Mouse (Mus musculus): ENCODE data around the gene Ano6. TPM values are rescaled to one million over a fixed set of nuclear protein-coding genes. Genes with fewer than 3 reads are reported as not detected.

Ano6 gene
- polyA plus RNA-seq, 1 experiment, result 5.8 TPM

DNA sequence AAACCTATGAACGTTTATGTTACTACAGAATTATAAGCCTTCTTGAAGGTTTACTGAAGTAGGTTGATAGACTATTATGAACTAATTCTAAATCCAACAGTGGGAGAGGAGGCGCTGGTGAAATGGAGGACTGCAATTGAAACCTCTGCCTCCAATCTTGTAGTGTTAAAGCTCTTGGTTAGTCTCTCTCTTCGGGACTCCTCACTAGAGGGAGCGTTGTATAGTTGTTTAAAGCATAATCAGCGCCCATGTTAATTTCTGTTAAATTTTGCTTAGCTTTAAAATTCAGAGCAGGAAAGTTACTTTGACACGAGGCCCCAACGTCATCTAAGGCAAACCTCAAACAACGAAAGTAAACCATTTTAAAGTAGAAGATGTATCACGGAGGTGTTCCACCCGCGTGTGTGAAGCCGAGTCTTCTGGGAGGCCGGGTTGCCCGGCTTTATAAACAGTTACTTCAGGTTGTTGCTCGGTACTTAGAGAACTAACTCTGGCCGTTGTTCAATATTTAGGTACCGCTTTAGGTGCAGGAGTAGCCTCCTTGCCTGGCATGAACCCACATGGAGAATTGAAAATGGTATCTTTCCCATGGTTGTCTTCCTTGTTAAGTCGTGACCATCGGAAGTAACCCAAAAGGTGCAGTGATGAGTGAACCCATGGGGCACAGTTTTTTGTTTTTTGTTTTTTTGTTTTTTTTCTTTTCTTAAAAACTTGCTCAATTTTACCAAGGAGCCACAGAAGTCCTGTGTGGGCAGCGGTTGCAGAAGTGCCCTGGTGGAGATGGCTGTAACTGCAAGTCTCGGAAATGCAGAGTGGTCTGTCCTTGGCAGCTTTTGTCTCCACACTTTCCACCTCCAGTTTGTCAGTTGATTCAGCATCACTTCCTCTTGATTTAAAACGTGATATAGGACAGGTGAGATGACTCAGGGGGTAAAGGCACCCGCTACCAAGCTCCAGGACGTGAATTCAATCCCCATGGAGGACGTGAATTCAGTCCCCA lies 1.9 kb downstream of the Ano6 start:
- Histone ChIP-seq H3K4me3 (ENCODE audit: control insufficient read depth, low read depth, low read length) (no peak overlapping the region), H3K36me3 (ENCODE audit: control insufficient read depth, insufficient read depth, low read length) (no peaks in the 10 kb centered on the region), H3K27me3 (ENCODE audit: control insufficient read depth, insufficient read depth, low read length) (no peaks in the 10 kb centered on the region; the same call in 1 of the 2 replicates), H3K27ac (ENCODE audit: control insufficient read depth, insufficient read depth, low read depth, low read length) (no peak overlapping the region), H3K4me1 (ENCODE audit: control insufficient read depth, insufficient read depth, low read length) (peaks cover 2% of the 10 kb centered on the region; the same call in 1 of the 2 replicates)
- no peak for TF ChIP-seq POLR2A (IDR thresholded peaks at IDR 0.05; ENCODE audit: control insufficient read depth, low read depth, low read length)
- no peak; the same call in 1 of the 2 replicates for TF ChIP-seq CTCF (IDR thresholded peaks at IDR 0.05; ENCODE audit: control insufficient read depth, insufficient read depth, insufficient replicate concordance, low read depth, low read length)

DNA sequence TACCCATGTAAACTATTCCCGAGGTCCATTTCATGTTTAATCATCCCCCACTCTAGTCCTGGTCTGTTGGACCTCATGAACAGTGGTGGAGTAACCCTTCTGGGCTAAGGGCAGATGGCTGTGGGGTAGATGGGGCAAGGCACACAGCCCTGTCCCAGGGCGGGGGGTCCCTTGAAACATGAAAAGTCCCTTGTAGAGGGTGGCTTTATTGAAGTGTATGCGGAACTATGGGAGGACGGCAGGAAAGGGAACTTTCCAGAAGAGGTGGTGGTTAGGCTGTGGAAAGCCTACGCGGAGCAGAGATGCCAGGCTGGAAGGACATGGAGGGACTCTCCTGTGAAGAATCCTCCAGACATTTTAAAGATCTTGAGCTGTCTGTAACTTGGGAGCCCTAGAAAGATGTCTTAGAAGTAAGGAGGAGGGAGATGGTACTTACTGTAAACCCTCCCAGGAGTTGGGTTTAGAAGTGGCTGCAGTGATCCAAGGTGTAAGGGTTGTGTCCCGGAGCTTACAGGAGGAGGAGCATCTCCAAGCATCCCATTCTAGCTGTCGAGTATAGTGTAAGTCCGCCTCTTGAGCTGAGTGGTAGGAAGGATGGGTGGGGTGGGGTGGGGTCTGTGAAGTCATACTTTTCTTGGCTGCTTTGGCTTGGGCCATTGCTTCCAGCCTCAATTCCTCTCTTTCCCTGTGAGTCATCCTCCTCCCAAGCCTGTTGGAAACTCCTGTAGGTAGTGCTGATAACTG lies 3.3 kb downstream of the Ano6 start:
- H3K4me3 ChIP-seq (ENCODE audit: control insufficient read depth, low read depth, low read length), result no peak overlapping the region
- H3K36me3 ChIP-seq (ENCODE audit: control insufficient read depth, insufficient read depth, low read length), result no peaks in the 10 kb centered on the region
- H3K27me3 ChIP-seq (ENCODE audit: control insufficient read depth, insufficient read depth, low read length), result no peaks in the 10 kb centered on the region; the same call in 1 of the 2 replicates
- peaks cover 2% of the 10 kb centered on the region; the same call in 1 of the 2 replicates for H3K4me1 ChIP-seq (ENCODE audit: control insufficient read depth, insufficient read depth, low read length)
- TF ChIP-seq CTCF (IDR thresholded peaks at IDR 0.05; ENCODE audit: control insufficient read depth, insufficient read depth, insufficient replicate concordance, low read depth, low read length) (no peak), POLR2A (IDR thresholded peaks at IDR 0.05; ENCODE audit: control insufficient read depth, low read depth, low read length) (no peak)
- H3K27ac ChIP-seq (ENCODE audit: control insufficient read depth, insufficient read depth, low read depth, low read length), result no peak overlapping the region

DNA sequence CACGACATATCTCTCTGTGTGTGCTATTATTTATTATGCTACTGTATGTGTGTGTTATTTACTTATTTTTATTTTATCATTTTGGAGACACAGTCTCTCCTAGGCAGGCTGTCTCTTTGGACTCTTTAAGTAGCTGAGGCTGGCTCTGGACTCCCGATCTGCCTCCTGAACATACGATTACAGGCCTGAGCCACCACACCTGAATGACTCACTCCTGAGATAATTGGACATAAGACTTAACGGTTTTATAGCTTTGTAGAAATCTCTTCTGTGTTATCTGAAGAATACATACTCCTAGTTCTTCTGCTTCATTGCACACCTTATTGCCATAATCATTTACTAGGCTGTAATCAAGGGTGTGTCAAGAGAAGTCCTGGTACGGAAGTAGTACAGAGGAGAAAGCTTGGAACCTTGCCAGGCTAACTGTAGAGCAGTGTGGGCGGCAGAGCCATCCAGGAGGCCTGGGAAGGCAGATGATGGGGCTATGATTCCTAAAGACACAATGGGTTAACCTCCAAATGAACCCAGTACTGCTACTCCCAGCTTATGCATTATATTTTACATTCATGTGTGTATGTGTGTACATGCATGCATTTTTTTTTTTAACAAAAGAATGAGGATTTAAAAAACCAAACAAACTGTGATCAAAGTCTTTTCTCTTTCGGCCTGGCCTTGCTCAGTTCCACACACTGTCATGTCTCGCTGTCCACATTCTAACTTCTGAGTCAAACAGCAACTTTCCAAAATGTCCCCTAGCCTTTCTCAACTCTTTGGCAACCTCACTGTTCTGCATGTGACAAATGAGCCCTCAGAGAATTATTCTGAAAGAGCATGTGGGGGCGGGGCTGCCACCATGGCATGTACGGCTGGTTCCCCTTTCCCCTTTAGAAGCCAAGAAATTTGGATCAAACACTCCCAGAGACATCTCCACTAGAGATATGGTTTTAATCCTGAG lies 4.2 kb downstream of the Ano6 start:
- no peaks in the 10 kb centered on the region; the same call in 1 of the 2 replicates for H3K4me1 ChIP-seq (ENCODE audit: control insufficient read depth, insufficient read depth, low read length)
- H3K4me3 ChIP-seq (ENCODE audit: control insufficient read depth, low read depth, low read length), result no peak overlapping the region
- TF ChIP-seq POLR2A (IDR thresholded peaks at IDR 0.05; ENCODE audit: control insufficient read depth, low read depth, low read length) (no peak), CTCF (IDR thresholded peaks at IDR 0.05; ENCODE audit: control insufficient read depth, insufficient read depth, insufficient replicate concordance, low read depth, low read length) (no peak)
- H3K36me3 ChIP-seq (ENCODE audit: control insufficient read depth, insufficient read depth, low read length), result no peaks in the 10 kb centered on the region
- H3K27me3 ChIP-seq (ENCODE audit: control insufficient read depth, insufficient read depth, low read length), result no peaks in the 10 kb centered on the region
- no peak overlapping the region for H3K27ac ChIP-seq (ENCODE audit: control insufficient read depth, insufficient read depth, low read depth, low read length)

DNA sequence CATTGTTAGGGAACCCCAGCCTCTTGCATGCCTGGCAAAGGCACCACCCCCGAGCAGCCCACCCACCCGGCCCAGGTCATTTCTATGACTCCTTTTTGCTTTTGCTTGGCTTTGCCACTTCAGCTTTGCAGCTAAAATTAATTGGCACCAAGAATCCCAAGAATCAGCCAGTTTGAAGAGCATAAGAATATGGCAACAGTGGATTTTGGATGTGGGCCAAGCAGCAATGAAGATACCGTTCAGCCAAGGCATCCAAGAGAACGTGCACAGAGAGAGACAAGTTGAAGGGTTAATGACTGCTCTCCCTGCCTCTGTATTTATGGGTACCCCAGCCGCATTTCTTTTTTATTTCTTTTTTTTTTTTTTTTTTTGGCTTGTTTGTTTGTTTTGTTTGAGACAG lies 5.4 kb downstream of the Ano6 start:
- Histone ChIP-seq H3K4me1 (ENCODE audit: control insufficient read depth, insufficient read depth, low read length) (no peaks in the 10 kb centered on the region; the same call in 1 of the 2 replicates), H3K27me3 (ENCODE audit: control insufficient read depth, insufficient read depth, low read length) (no peaks in the 10 kb centered on the region), H3K27ac (ENCODE audit: control insufficient read depth, insufficient read depth, low read depth, low read length) (no peak overlapping the region), H3K4me3 (ENCODE audit: control insufficient read depth, low read depth, low read length) (no peak overlapping the region), H3K36me3 (ENCODE audit: control insufficient read depth, insufficient read depth, low read length) (no peaks in the 10 kb centered on the region)
- TF ChIP-seq CTCF (IDR thresholded peaks at IDR 0.05; ENCODE audit: control insufficient read depth, insufficient read depth, insufficient replicate concordance, low read depth, low read length) (no peak), POLR2A (IDR thresholded peaks at IDR 0.05; ENCODE audit: control insufficient read depth, low read depth, low read length) (no peak)

DNA sequence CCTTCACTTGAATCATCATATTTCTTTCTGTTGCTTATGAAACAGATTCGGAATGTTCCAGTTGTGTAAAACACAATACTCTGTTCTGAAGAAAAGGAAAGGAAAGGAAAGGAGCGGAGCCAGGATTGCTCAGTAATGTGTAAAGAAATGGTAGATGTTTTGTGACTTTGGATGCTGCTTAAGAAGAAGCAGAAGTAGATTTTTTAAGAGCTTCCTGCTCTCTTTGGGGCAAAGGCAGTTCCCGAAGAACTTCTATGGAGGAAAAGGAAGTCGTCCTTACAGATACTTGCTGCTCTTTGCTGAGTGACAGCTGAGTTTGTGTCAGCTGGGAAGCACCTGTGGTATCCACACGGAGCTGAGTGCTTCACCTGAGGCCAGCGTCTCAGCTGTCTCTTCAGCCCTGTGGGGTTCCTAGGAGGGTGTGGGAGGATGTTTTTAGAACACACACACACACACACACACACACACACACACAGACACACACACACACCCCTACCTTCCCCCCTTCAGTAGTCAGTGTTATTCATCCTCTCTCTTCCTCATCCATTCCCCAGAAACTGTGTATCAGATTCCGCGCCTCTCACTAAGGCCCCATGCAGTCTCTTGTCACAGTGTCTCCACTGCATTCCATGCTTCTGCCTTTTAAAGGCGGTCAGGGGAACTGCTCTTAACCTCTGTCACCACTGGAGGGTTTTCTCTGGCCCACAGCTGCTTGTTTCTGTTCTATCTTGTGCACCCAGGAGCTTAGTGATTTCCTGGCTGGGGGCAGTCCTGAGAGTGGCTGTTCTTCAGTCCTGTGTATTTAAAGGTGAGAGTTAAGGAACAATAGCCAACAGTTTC lies 6.7 kb downstream of the Ano6 start:
- Histone ChIP-seq H3K4me3 (ENCODE audit: control insufficient read depth, low read depth, low read length) (no peak overlapping the region), H3K27ac (ENCODE audit: control insufficient read depth, insufficient read depth, low read depth, low read length) (no peak overlapping the region), H3K4me1 (ENCODE audit: control insufficient read depth, insufficient read depth, low read length) (no peaks in the 10 kb centered on the region)

DNA sequence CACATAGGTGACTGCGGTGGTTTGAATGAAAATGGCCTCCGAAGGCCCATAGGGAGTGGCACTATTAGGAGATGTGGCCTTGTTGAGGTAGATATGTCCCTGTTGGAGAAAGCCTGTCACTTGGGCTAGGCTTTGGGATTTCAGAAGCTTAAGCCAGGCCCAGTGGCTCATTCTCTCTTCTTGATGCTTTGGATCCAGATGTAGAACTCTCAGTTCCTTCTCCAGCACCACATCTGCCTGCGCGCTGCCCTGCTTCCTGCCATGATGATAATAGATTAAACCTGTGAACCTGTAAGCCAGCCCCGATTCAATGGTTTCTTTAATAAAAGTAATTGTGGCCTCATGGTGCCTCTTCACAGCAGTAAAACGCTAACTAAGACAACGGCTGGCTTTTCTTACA lies 7.6 kb downstream of the Ano6 start:
- H3K36me3 ChIP-seq (ENCODE audit: control insufficient read depth, insufficient read depth, low read length), result no peaks in the 10 kb centered on the region
- H3K27ac ChIP-seq (ENCODE audit: control insufficient read depth, insufficient read depth, low read depth, low read length), result no peak overlapping the region
- H3K27me3 ChIP-seq (ENCODE audit: control insufficient read depth, insufficient read depth, low read length), result no peaks in the 10 kb centered on the region
- no peaks in the 10 kb centered on the region; the same call in 1 of the 2 replicates for H3K4me1 ChIP-seq (ENCODE audit: control insufficient read depth, insufficient read depth, low read length)
- TF ChIP-seq CTCF (IDR thresholded peaks at IDR 0.05; ENCODE audit: control insufficient read depth, insufficient read depth, insufficient replicate concordance, low read depth, low read length) (no peak), POLR2A (IDR thresholded peaks at IDR 0.05; ENCODE audit: control insufficient read depth, low read depth, low read length) (no peak)
- H3K4me3 ChIP-seq (ENCODE audit: control insufficient read depth, low read depth, low read length), result no peak overlapping the region

More for the DNA sequence above, 6.7 kb downstream of the Ano6 start:
- no peak for TF ChIP-seq CTCF (IDR thresholded peaks at IDR 0.05; ENCODE audit: control insufficient read depth, insufficient read depth, insufficient replicate concordance, low read depth, low read length)
- TF ChIP-seq POLR2A (IDR thresholded peaks at IDR 0.05; ENCODE audit: control insufficient read depth, low read depth, low read length), result no peak
- H3K27me3 ChIP-seq (ENCODE audit: control insufficient read depth, insufficient read depth, low read length), result no peaks in the 10 kb centered on the region
- H3K36me3 ChIP-seq (ENCODE audit: control insufficient read depth, insufficient read depth, low read length), result no peaks in the 10 kb centered on the region

All from testis, adult 2 months (tissue).